Mouse (Mus musculus): ENCODE results near the gene Aco1.

GRCm38 (mm10) chr4:40221004-40221760 is 78.3 kb downstream of the Aco1 start:
- TF ChIP-seq CTCF (IDR thresholded peaks at IDR 0.05; ENCODE audit: control insufficient read depth, insufficient read depth, insufficient replicate concordance, low read depth, low read length), result no peak
- no peak for TF ChIP-seq POLR2A (IDR thresholded peaks at IDR 0.05; ENCODE audit: control insufficient read depth, low read depth, low read length)

Data from testis, adult 2 months (tissue).